Mouse (Mus musculus) embryonic facial prominence, embryonic 11.5 days (tissue): ENCODE measurements around the gene Prmt2. TPM values are rescaled to one million over a fixed set of nuclear protein-coding genes. Genes with fewer than 3 reads are reported as not detected.

ENCODE experiments used
- ATAC-seq: fragments of 200-750 bp; cut with Nextera tagmentation; replicated peaks from 2 replicates; pipeline ENCODE4 v1.8.0; 2017; ENCODE audit warnings: low read depth; ENCODE audit not compliant: insufficient number of reproducible peaks, low FRiP score, low TSS enrichment
- DNase-seq: peaks from one replicate; pipeline ENCODE4 v3.0.0-alpha.2; 2015; ENCODE audit warnings: low spot score
- H3K27ac ChIP-seq: fragments of 300-500 bp; sonication (generic); replicated peaks from 2 replicates; pipeline ENCODE4 v1.5.1; 2014; ENCODE audit warnings: mild to moderate bottlenecking, low read depth, low read length, control low read depth
- H3K27me3 ChIP-seq: fragments of 300-500 bp; sonication (generic); 2 replicates; pipeline ENCODE4 v1.6.1; 2014; ENCODE audit warnings: mild to moderate bottlenecking, low read length, moderate library complexity, mixed read lengths; ENCODE audit not compliant: control insufficient read depth, insufficient read depth
- H3K36me3 ChIP-seq: fragments of 300-500 bp; sonication (generic); replicated peaks from 2 replicates; pipeline ENCODE4 v1.6.1; 2014; ENCODE audit warnings: low read depth, mild to moderate bottlenecking, low read length, moderate library complexity, mixed read lengths; ENCODE audit not compliant: control insufficient read depth, insufficient read depth
- H3K4me1 ChIP-seq: fragments of 300-500 bp; sonication (generic); 2 replicates; pipeline ENCODE4 v1.6.1; 2014; ENCODE audit warnings: low read length, mixed read lengths; ENCODE audit not compliant: control insufficient read depth, insufficient read depth
- H3K4me2 ChIP-seq: fragments of 300-500 bp; sonication (generic); 2 replicates; pipeline ENCODE4 v1.6.1; 2014; ENCODE audit warnings: low read depth, mild to moderate bottlenecking, control low read depth, low read length, moderate library complexity
- H3K4me3 ChIP-seq: fragments of 300-500 bp; sonication (generic); 2 replicates; pipeline ENCODE4 v1.5.1; 2014; ENCODE audit warnings: low read depth, low read length, control low read depth
- H3K9ac ChIP-seq: fragments of 300-500 bp; sonication (generic); replicated peaks from 2 replicates; pipeline ENCODE4 v1.6.1; 2014; ENCODE audit warnings: mild to moderate bottlenecking, control low read depth, low read length
- H3K9me3 ChIP-seq: fragments of 300-500 bp; sonication (generic); replicated peaks from 2 replicates; pipeline ENCODE4 v1.6.1; 2016; ENCODE audit warnings: mild to moderate bottlenecking, low read length, inconsistent platforms, mixed read lengths; ENCODE audit not compliant: control insufficient read depth
- WGBS: fragments of 180-500 bp; shearing (Covaris S2); extraction: QIAGEN DNeasy Blood & Tissue Kit; methylation state at CpG from one replicate; pipeline ENCODE4 v1.1.7; 2014; 5-methylcytosine and 5-hydroxymethylcytosine counted together
- polyA plus RNA-seq: library from polyadenylated mRNA; unstranded; fragments of >200 nt; fragmentation: Nextera tagmentation; extraction: Ambion mirVana; gene quantifications from 2 replicates; pipeline ENCODE4 v1.2.1, GENCODE M21; 2014

Prmt2 gene
- polyA plus RNA-seq, result 65.3 and 77.9 TPM in 2 replicates

- Histone ChIP-seq H3K9me3 (no peaks in the 10 kb centered on the region), H3K4me1 (no peaks in the 10 kb centered on the region), H3K27me3 (no peaks in the 10 kb centered on the region), H3K4me2 (peak within 1 kb of the TSS; percentile 79), H3K36me3 (no peaks in the 10 kb centered on the region), H3K9ac (peak within 1 kb of the TSS; percentile 72), H3K27ac (peak within 1 kb of the TSS; percentile 75), H3K4me3 (peak within 1 kb of the TSS; percentile 64)
- WGBS, result 1% methylated on average over 47 of the region's 47 CpGs
- DNase-seq (peak; percentile 96), ATAC-seq (peak; percentile 96)
These were observed at the start of gene Prmt2 for GRCm38 (mm10) chr10:76237341-76238225. Prmt2 (minus strand) TSS chr10:76237865.

DNA sequence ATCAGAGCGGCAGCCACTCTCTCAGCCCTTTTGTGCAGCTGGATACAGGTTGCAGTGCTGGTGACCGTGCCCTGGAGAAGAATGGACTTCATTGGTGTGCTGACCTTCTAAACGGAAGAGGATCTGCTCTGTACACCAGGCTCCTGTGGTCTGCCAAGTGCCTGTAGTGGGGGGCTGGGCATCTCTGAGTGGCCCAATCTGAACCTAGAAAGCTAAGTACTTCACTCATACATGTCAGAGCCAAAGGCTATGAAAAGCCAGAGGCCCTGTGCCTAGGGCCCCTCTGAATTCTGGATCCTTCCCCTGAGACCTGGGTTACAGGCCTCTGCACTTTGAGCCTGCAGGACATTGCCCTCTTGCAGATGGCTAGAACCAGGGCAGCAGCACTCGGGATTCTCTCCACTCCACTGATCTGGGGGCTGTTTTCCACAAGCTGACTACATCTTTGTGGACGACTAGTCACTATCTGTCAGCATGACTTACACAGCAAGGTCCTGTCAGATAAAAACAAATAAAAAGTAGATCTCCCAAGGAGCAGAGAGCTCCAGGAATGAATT lies 41.0 kb upstream of the Prmt2 start:
- ATAC-seq, result no peak
- Histone ChIP-seq H3K4me3 (no peak overlapping the region), H3K27ac (no peak overlapping the region), H3K9me3 (no peaks in the 10 kb centered on the region), H3K9ac (no peak overlapping the region), H3K4me1 (no peaks in the 10 kb centered on the region), H3K36me3 (no peaks in the 10 kb centered on the region; the same call in 1 of the 2 replicates), H3K4me2 (no peak overlapping the region), H3K27me3 (no peaks in the 10 kb centered on the region)
- 75% methylated on average over 5 of the region's 5 CpGs for WGBS
- no peak for DNase-seq

GRCm38 (mm10) chr10:76275256-76275655 lies 37.6 kb upstream of the Prmt2 start:
- Histone ChIP-seq H3K27ac (no peak overlapping the region), H3K36me3 (peaks cover 3% of the 10 kb centered on the region; the same call in 1 of the 2 replicates), H3K4me3 (no peak overlapping the region), H3K9me3 (no peaks in the 10 kb centered on the region), H3K9ac (no peak overlapping the region), H3K27me3 (no peaks in the 10 kb centered on the region), H3K4me1 (no peaks in the 10 kb centered on the region), H3K4me2 (no peak overlapping the region)
- DNase-seq, result no peak
- ATAC-seq, result no peak
- WGBS, result 80% methylated on average over 10 of the region's 10 CpGs

DNA sequence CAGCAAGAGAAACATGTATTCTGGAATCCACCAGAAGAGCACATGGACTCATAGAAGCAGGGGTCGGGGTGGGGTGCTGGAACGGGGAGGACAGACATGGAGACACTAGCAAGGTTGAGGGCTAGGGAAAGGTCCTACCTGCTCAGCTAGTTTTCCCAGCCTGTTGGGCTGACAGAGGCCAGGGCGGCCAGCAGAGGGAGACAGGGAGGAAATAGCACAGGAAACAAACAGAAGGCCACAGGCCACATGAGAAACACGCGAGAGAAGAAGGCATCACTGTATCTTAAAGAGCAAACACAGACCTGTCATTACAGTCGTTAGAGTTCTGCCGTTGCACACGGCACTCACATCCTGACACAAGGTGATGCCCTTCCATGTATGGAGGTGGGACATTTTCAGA lies 33.6 kb upstream of the Prmt2 start:
- Histone ChIP-seq H3K36me3 (peaks cover 3% of the 10 kb centered on the region), H3K4me1 (no peaks in the 10 kb centered on the region), H3K9ac (no peak overlapping the region), H3K27ac (no peak overlapping the region), H3K9me3 (no peaks in the 10 kb centered on the region), H3K4me3 (no peak overlapping the region), H3K4me2 (no peak overlapping the region), H3K27me3 (no peaks in the 10 kb centered on the region)
- ATAC-seq (no peak), DNase-seq (peak; percentile 44)
- 46% methylated on average over 8 of the region's 8 CpGs for WGBS

GRCm38 (mm10) chr10:76262431-76262830 lies 24.8 kb upstream of the Prmt2 start:
- WGBS, result 66% methylated on average over 4 of the region's 4 CpGs
- no peaks in the 10 kb centered on the region for H3K36me3 ChIP-seq
- ATAC-seq (no peak), DNase-seq (no peak)
- H3K4me1 ChIP-seq, result no peaks in the 10 kb centered on the region
- H3K4me2 ChIP-seq, result no peak overlapping the region
- no peak overlapping the region for H3K9ac ChIP-seq
- H3K27ac ChIP-seq, result no peak overlapping the region
- H3K27me3 ChIP-seq, result no peaks in the 10 kb centered on the region
- no peak overlapping the region for H3K4me3 ChIP-seq
- H3K9me3 ChIP-seq, result no peaks in the 10 kb centered on the region

GRCm38 (mm10) chr10:76261447-76261846 lies 23.8 kb upstream of the Prmt2 start:
- WGBS, result 64% methylated on average over 3 of the region's 3 CpGs
- Histone ChIP-seq H3K36me3 (no peaks in the 10 kb centered on the region), H3K27ac (no peak overlapping the region), H3K4me1 (no peaks in the 10 kb centered on the region), H3K27me3 (no peaks in the 10 kb centered on the region), H3K4me2 (no peak overlapping the region), H3K9ac (no peak overlapping the region), H3K9me3 (no peaks in the 10 kb centered on the region), H3K4me3 (no peak overlapping the region)
- no peak for DNase-seq
- 0 out of 2 replicates have a peak, but pooled peaks have one; percentile 40 for ATAC-seq

DNA sequence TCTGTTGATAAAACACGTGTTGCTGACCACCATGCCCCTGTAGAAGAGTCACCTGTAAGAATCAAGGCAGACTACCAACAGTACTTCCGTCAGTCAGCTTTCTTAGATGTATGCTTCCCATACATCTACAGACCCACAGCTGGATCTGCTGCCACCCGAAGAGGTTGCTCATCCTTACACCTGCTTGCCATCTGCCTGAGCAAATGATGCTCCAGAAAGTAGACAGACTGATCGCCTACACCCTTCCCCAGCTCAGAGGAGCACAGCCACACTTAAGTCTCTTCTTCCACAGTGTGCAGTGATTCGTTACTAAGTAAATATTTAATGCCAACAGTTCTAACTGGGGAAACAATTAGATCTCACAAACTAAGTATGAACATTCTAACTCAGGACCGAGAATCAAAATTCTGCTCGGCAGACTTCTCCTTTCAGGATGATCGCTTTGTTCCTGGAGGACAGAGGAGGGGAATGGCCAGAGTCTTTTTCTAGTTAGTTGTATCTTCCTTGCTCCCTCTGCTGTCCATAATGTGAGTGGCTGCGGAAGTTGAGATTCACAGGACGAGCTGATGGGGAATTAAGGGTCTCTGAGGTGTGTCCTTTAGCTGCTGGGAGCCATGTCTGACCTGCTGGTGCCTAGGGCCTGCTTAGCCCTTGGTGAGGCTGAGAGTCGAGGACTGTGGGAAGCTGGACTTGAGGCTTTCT lies 22.8 kb upstream of the Prmt2 start:
- no peak for ATAC-seq
- Histone ChIP-seq H3K27ac (no peak overlapping the region), H3K4me3 (no peak overlapping the region), H3K4me2 (no peak overlapping the region), H3K27me3 (no peaks in the 10 kb centered on the region), H3K9ac (no peak overlapping the region), H3K9me3 (no peaks in the 10 kb centered on the region), H3K36me3 (no peaks in the 10 kb centered on the region), H3K4me1 (no peaks in the 10 kb centered on the region)
- WGBS, result 62% methylated on average over 11 of the region's 11 CpGs
- DNase-seq, result peak; percentile 24
